Mouse (Mus musculus) MEL (cell line): ENCODE results near the gene Sult5a1.

Source experiments
- CHD1 ChIP-seq: IDR thresholded peaks from 2 replicates; pipeline ENCODE4 v1.6.1; 2012; ENCODE audit warnings: low read depth, mild to moderate bottlenecking, inconsistent platforms, low read length, improper control_type of control experiment
- CHD2 ChIP-seq: IDR thresholded peaks from 2 replicates; pipeline ENCODE4 v1.6.1; 2011; ENCODE audit warnings: low read length, improper control_type of control experiment
- CTCF ChIP-seq, 3 experiments: IDR thresholded peaks in 2 of 3; conservative IDR thresholded peaks in 1 of 3; 2 replicates each; pipeline ENCODE4 v1.5.1; 2011 to 2012; ENCODE audit warnings: low read length in 3 of 3, low read depth in 2 of 3, mild to moderate bottlenecking in 2 of 3, improper control_type of control experiment in 1 of 3, inconsistent platforms in 1 of 3, mixed read lengths in 1 of 3, moderate library complexity in 1 of 3; ENCODE audit not compliant: control insufficient read depth in 1 of 3, insufficient read depth in 1 of 3, poor library complexity in 1 of 3, severe bottlenecking in 1 of 3
- EP300 ChIP-seq, 2 experiments: IDR thresholded peaks; 2 replicates each; pipeline ENCODE4 v1.6.1; 2011; ENCODE audit warnings: improper control_type of control experiment in 2 of 2, low read length in 2 of 2, low read depth in 1 of 2, mild to moderate bottlenecking in 1 of 2
- GABPA ChIP-seq: IDR thresholded peaks from 2 replicates; pipeline ENCODE4 v1.6.1; 2012; ENCODE audit warnings: low read depth, mild to moderate bottlenecking, inconsistent platforms, low read length, improper control_type of control experiment, moderate library complexity
- HCFC1 ChIP-seq: IDR thresholded peaks from 2 replicates; pipeline ENCODE4 v1.6.1; 2012; ENCODE audit warnings: low read depth, mild to moderate bottlenecking, inconsistent platforms, low read length, improper control_type of control experiment, moderate library complexity
- MAX ChIP-seq: IDR thresholded peaks from 2 replicates; pipeline ENCODE4 v1.6.1; 2011; ENCODE audit warnings: low read length, improper control_type of control experiment
- MXI1 ChIP-seq: IDR thresholded peaks from 2 replicates; pipeline ENCODE4 v1.6.1; 2011; ENCODE audit warnings: mild to moderate bottlenecking, low read depth, low read length, improper control_type of control experiment
- MYC ChIP-seq: IDR thresholded peaks from 2 replicates; pipeline ENCODE4 v1.6.1; 2011; ENCODE audit warnings: low read depth, mild to moderate bottlenecking, low read length, improper control_type of control experiment, moderate library complexity
- POLR2A ChIP-seq, 2 experiments: IDR thresholded peaks; 2 replicates each; pipeline ENCODE4 v1.6.1; 2011 to 2012; ENCODE audit warnings: low read length in 2 of 2, mild to moderate bottlenecking in 2 of 2, control low read depth in 1 of 2, improper control_type of control experiment in 1 of 2, low read depth in 1 of 2, moderate library complexity in 1 of 2; ENCODE audit not compliant: control insufficient read depth in 1 of 2, insufficient read depth in 1 of 2, poor library complexity in 1 of 2
- RCOR1 ChIP-seq: IDR thresholded peaks from 2 replicates; pipeline ENCODE4 v1.6.1; 2012; ENCODE audit warnings: low read depth, mild to moderate bottlenecking, inconsistent platforms, low read length, improper control_type of control experiment
- USF1 ChIP-seq: IDR thresholded peaks from 2 replicates; pipeline ENCODE4 v1.6.1; 2014; ENCODE audit warnings: low read depth, mild to moderate bottlenecking, inconsistent platforms, low read length, improper control_type of control experiment, moderate library complexity
- USF2 ChIP-seq, 2 experiments: IDR thresholded peaks; 2 replicates each; pipeline ENCODE4 v1.6.1; 2011 to 2012; ENCODE audit warnings: improper control_type of control experiment in 2 of 2, low read length in 2 of 2, borderline replicate concordance in 1 of 2, inconsistent platforms in 1 of 2, low read depth in 1 of 2, mild to moderate bottlenecking in 1 of 2; ENCODE audit not compliant: insufficient read depth in 1 of 2
- ZC3H11A ChIP-seq: IDR thresholded peaks from 2 replicates; pipeline ENCODE4 v1.6.1; 2012; ENCODE audit warnings: low read depth, mild to moderate bottlenecking, inconsistent platforms, low read length, improper control_type of control experiment

- no peak for TF ChIP-seq CTCF (IDR thresholded peaks at IDR 0.05 in 2 of 3, conservative IDR thresholded peaks at IDR 0.05 in 1 of 3; ENCODE audit: control insufficient read depth in 1 of 3, insufficient read depth in 1 of 3, low read depth in 2 of 3, low read length in 3 of 3, poor library complexity in 1 of 3, severe bottlenecking in 1 of 3)
- TF ChIP-seq EP300 (IDR thresholded peaks at IDR 0.05; ENCODE audit: low read depth in 1 of 2, low read length in 2 of 2), result no peak
- no peak for TF ChIP-seq GABPA
- no peak for TF ChIP-seq USF2 (IDR thresholded peaks at IDR 0.05; ENCODE audit: borderline replicate concordance in 1 of 2, insufficient read depth in 1 of 2, low read depth in 1 of 2, low read length in 2 of 2)
- TF ChIP-seq MAX, result no peak
- TF ChIP-seq USF1, result no peak
- no peak for TF ChIP-seq MXI1
- TF ChIP-seq CHD1, result no peak
- no peak for TF ChIP-seq RCOR1
- TF ChIP-seq HCFC1, result no peak
- TF ChIP-seq POLR2A (IDR thresholded peaks at IDR 0.05; ENCODE audit: control insufficient read depth in 1 of 2, insufficient read depth in 1 of 2, low read depth in 1 of 2, low read length in 2 of 2, poor library complexity in 1 of 2), result no peak
- no peak for TF ChIP-seq CHD2
- no peak for TF ChIP-seq MYC
- no peak for TF ChIP-seq ZC3H11A
Observed at GRCm38 (mm10) chr8:123199864-123200263, 41.7 kb upstream of the Sult5a1 start.
